Mouse (Mus musculus) kidney, postnatal 0 days (tissue): ENCODE data around the gene Ubiad1. TPM values are rescaled to one million over a fixed set of nuclear protein-coding genes. Genes with fewer than 3 reads are reported as not detected.

Experiments
- ATAC-seq: fragments of 200-750 bp; cut with Nextera tagmentation; replicated peaks from 2 replicates; pipeline ENCODE4 v1.8.0; 2017; ENCODE audit warnings: low read depth, moderate number of reproducible peaks, moderate TSS enrichment, moderate library complexity; ENCODE audit not compliant: low FRiP score
- DNase-seq: peaks from one replicate; pipeline ENCODE4 v3.0.0-alpha.2; 2016; ENCODE audit warnings: low spot score
- H3K27ac ChIP-seq: fragments of 300-500 bp; sonication (generic); 2 replicates; pipeline ENCODE4 v1.5.1; 2014; ENCODE audit warnings: mild to moderate bottlenecking
- H3K27me3 ChIP-seq: fragments of 300-500 bp; sonication (generic); 2 replicates; pipeline ENCODE4 v1.6.1; 2014; ENCODE audit warnings: low read length, mixed read lengths; ENCODE audit not compliant: insufficient read depth
- H3K36me3 ChIP-seq: fragments of 300-500 bp; sonication (generic); 2 replicates; pipeline ENCODE4 v1.6.1; 2014; ENCODE audit warnings: low read length, mixed read lengths; ENCODE audit not compliant: insufficient read depth
- H3K4me1 ChIP-seq: fragments of 300-500 bp; sonication (generic); replicated peaks from 2 replicates; pipeline ENCODE4 v1.6.1; 2014; ENCODE audit warnings: antibody characterized with exemption, low read length, mixed read lengths; ENCODE audit not compliant: insufficient read depth
- H3K4me2 ChIP-seq: fragments of 300-500 bp; sonication (generic); 2 replicates; pipeline ENCODE4 v1.6.1; 2014; ENCODE audit warnings: mild to moderate bottlenecking, low read length, moderate library complexity, mixed read lengths
- H3K4me3 ChIP-seq: fragments of 300-500 bp; sonication (generic); replicated peaks from 2 replicates; pipeline ENCODE4 v1.5.1; 2014; ENCODE audit warnings: low read depth, low read length
- H3K9ac ChIP-seq: fragments of 300-500 bp; sonication (generic); 2 replicates; pipeline ENCODE4 v1.6.1; 2014; ENCODE audit warnings: low read depth, low read length
- H3K9me3 ChIP-seq: fragments of 300-500 bp; sonication (generic); replicated peaks from 2 replicates; pipeline ENCODE4 v1.6.1; 2016; ENCODE audit warnings: low read length, inconsistent platforms, mixed read lengths
- CTCF ChIP-seq: IDR thresholded peaks from 2 replicates; pipeline ENCODE4 v1.5.1; 2016; ENCODE audit warnings: antibody characterized with exemption, low read depth, mild to moderate bottlenecking, moderate library complexity
- WGBS: fragments of 180-500 bp; shearing (Covaris S2); extraction: QIAGEN DNeasy Blood & Tissue Kit; methylation state at CpG from one replicate; pipeline ENCODE4 v1.1.7; 2014; 5-methylcytosine and 5-hydroxymethylcytosine counted together
- polyA plus RNA-seq: library from polyadenylated mRNA; unstranded; fragments of >200 nt; fragmentation: Nextera tagmentation; extraction: Ambion mirVana; gene quantifications from 2 replicates; pipeline ENCODE4 v1.2.1, GENCODE M21; 2015

Ubiad1 gene
- polyA plus RNA-seq, 1 experiment from 2014 or later, result 23.3 TPM

DNA sequence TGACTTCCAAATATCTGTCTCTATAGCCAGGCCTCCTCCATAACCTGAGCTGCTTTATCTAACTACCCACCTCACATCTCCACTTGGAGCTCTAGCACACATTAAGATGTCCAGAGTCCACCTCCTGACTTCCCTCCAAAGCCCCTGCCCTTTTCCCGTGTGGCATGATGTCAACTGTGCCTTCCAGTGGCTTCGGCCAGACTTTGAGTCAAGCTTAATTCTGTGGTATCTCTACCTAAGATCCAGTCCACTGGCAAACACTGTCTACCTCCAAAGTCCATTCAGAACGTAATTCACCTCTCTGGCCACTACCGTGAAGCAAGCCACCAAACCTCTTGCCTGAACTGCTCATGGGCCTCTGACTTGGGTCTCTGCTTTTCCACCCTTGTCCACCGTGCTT lies 2.6 kb downstream of the Ubiad1 start:
- no peak overlapping the region for H3K9ac ChIP-seq
- no peak overlapping the region for H3K4me2 ChIP-seq
- no peak overlapping the region for H3K4me3 ChIP-seq
- H3K36me3 ChIP-seq, result no peaks in the 10 kb centered on the region
- DNase-seq (no peak), ATAC-seq (no peak)
- H3K27ac ChIP-seq, result no peak overlapping the region
- 85% methylated on average over 5 of the region's 5 CpGs for WGBS
- TF ChIP-seq CTCF, result no peak
- H3K4me1 ChIP-seq, result peaks cover 6% of the 10 kb centered on the region; the same call in 1 of the 2 replicates
- no peaks in the 10 kb centered on the region for H3K9me3 ChIP-seq
- no peaks in the 10 kb centered on the region for H3K27me3 ChIP-seq

- no peaks in the 10 kb centered on the region for H3K27me3 ChIP-seq
- H3K9me3 ChIP-seq, result no peaks in the 10 kb centered on the region
- TF ChIP-seq CTCF, result peak; percentile 66
- ATAC-seq, result no peak
- H3K4me1 ChIP-seq, result no peaks in the 10 kb centered on the region
- 71% methylated on average over 6 of the region's 6 CpGs for WGBS
- no peak overlapping the region for H3K27ac ChIP-seq
- no peak overlapping the region for H3K4me2 ChIP-seq
- no peak overlapping the region for H3K4me3 ChIP-seq
- no peak overlapping the region for H3K9ac ChIP-seq
- peaks cover 7% of the 10 kb centered on the region; the same call in 1 of the 2 replicates for H3K36me3 ChIP-seq
- peak; percentile 51 for DNase-seq
Observed at GRCm38 (mm10) chr4:148435657-148436330, 8.8 kb downstream of the Ubiad1 start.

DNA sequence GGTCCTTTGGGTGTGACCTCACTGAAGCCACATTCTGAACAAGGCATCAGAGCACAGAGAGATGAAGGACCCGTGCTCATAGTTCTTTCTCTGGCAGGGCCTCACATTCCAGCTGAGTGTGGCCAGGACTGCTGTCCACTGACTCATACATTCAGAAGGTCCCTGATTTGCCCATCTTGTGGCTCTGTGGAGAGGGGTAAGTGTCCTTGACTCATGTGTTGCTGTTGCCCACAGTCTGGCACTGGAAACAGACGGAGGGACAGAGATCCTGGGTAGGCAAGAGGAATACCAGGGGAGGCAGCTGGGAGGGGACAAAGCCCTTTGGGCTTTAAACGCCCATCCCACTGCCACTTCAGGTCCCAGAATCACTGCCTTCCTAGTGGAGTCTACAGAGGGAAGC lies 9.5 kb downstream of the Ubiad1 start:
- H3K4me3 ChIP-seq, result no peak overlapping the region
- 83% methylated on average over 3 of the region's 3 CpGs for WGBS
- H3K9me3 ChIP-seq, result no peaks in the 10 kb centered on the region
- H3K27ac ChIP-seq, result no peak overlapping the region
- H3K4me1 ChIP-seq, result no peaks in the 10 kb centered on the region
- H3K9ac ChIP-seq, result no peak overlapping the region
- H3K4me2 ChIP-seq, result no peak overlapping the region
- H3K27me3 ChIP-seq, result no peaks in the 10 kb centered on the region
- H3K36me3 ChIP-seq, result peaks cover 7% of the 10 kb centered on the region; the same call in 1 of the 2 replicates
- DNase-seq, result no peak
- no peak for ATAC-seq
- TF ChIP-seq CTCF, result no peak

GRCm38 (mm10) chr4:148434554-148434953 lies 10.0 kb downstream of the Ubiad1 start:
- ATAC-seq, result no peak
- TF ChIP-seq CTCF, result no peak
- no peak overlapping the region for H3K4me2 ChIP-seq
- H3K9ac ChIP-seq, result no peak overlapping the region
- no peak overlapping the region for H3K4me3 ChIP-seq
- no peak for DNase-seq
- H3K27ac ChIP-seq, result no peak overlapping the region
- H3K4me1 ChIP-seq, result no peaks in the 10 kb centered on the region
- no peaks in the 10 kb centered on the region for H3K9me3 ChIP-seq
- peaks cover 7% of the 10 kb centered on the region; the same call in 1 of the 2 replicates for H3K36me3 ChIP-seq
- no peaks in the 10 kb centered on the region for H3K27me3 ChIP-seq
- WGBS, result 82% methylated on average over 4 of the region's 4 CpGs

- WGBS, result 75% methylated on average over 5 of the region's 5 CpGs
- no peaks in the 10 kb centered on the region for H3K27me3 ChIP-seq
- H3K36me3 ChIP-seq, result peaks cover 7% of the 10 kb centered on the region; the same call in 1 of the 2 replicates
- no peaks in the 10 kb centered on the region for H3K9me3 ChIP-seq
- no peak for TF ChIP-seq CTCF
- H3K4me3 ChIP-seq, result no peak overlapping the region
- H3K4me2 ChIP-seq, result no peak overlapping the region
- no peak overlapping the region for H3K27ac ChIP-seq
- ATAC-seq, result no peak
- H3K4me1 ChIP-seq, result no peaks in the 10 kb centered on the region
- H3K9ac ChIP-seq, result no peak overlapping the region
- no peak for DNase-seq
Observed at GRCm38 (mm10) chr4:148433813-148434212, 10.8 kb downstream of the Ubiad1 start.

- ATAC-seq, result no peak
- WGBS, result 45% methylated on average over 18 of the region's 18 CpGs
- no peak overlapping the region for H3K4me2 ChIP-seq
- no peaks in the 10 kb centered on the region for H3K9me3 ChIP-seq
- H3K27me3 ChIP-seq, result no peaks in the 10 kb centered on the region
- no peak overlapping the region for H3K27ac ChIP-seq
- no peak overlapping the region for H3K4me3 ChIP-seq
- peaks cover 7% of the 10 kb centered on the region; the same call in 1 of the 2 replicates for H3K36me3 ChIP-seq
- peak; percentile 9 for DNase-seq
- TF ChIP-seq CTCF, result no peak
- H3K4me1 ChIP-seq, result no peaks in the 10 kb centered on the region
- no peak overlapping the region for H3K9ac ChIP-seq
Observed at GRCm38 (mm10) chr4:148433336-148433735, 11.2 kb downstream of the Ubiad1 start.
